Mouse (Mus musculus): ENCODE results near the gene Dohh. TPM values are rescaled to one million over a fixed set of nuclear protein-coding genes. Genes with fewer than 3 reads are reported as not detected.
A peak's percentile ranks its signal among the peaks of the same experiment; 100 is the strongest.

The Dohh gene
- polyA plus RNA-seq, 1 experiment from 2014 or later, result 68.9 TPM

GRCm38 (mm10) chr10:81411471-81412400, 27.5 kb downstream of the Dohh start:
- Histone ChIP-seq H3K27me3 (ENCODE audit: control insufficient read depth, insufficient read depth, low read length) (peaks cover 15% of the 10 kb centered on the region; the same call in 1 of the 2 replicates), H3K36me3 (replicated peaks; ENCODE audit: control insufficient read depth, insufficient read depth) (peaks cover 17% of the 10 kb centered on the region), H3K9me3 (ENCODE audit: control insufficient read depth, low read length) (no peaks in the 10 kb centered on the region), H3K9ac (no peak overlapping the region), H3K27ac (peak overlapping the region; percentile 64), H3K4me2 (replicated peaks) (no peak overlapping the region), H3K4me3 (replicated peaks; ENCODE audit: low read length) (no peak overlapping the region), H3K4me1 (replicated peaks; ENCODE audit: control insufficient read depth, insufficient read depth, low read length) (peaks cover 42% of the 10 kb centered on the region)
- DNase-seq (ENCODE audit: low spot score), result peak; percentile 60
- 0 out of 2 replicates have a peak, but pooled peaks have one; percentile 16 for ATAC-seq (ENCODE audit: low FRiP score)
- WGBS, result 40% methylated on average over 16 of the region's 18 CpGs

GRCm38 (mm10) chr10:81412586-81413309, 28.5 kb downstream of the Dohh start:
- Histone ChIP-seq H3K27ac (0 out of 2 replicates have a peak overlapping the region, but pooled peaks have one; percentile 64), H3K4me1 (replicated peaks; ENCODE audit: control insufficient read depth, insufficient read depth, low read length) (peaks cover 37% of the 10 kb centered on the region), H3K27me3 (ENCODE audit: control insufficient read depth, insufficient read depth, low read length) (peaks cover 13% of the 10 kb centered on the region; the same call in 1 of the 2 replicates), H3K9ac (no peak overlapping the region), H3K9me3 (ENCODE audit: control insufficient read depth, low read length) (no peaks in the 10 kb centered on the region), H3K4me2 (replicated peaks) (no peak overlapping the region), H3K36me3 (replicated peaks; ENCODE audit: control insufficient read depth, insufficient read depth) (peaks cover 8% of the 10 kb centered on the region), H3K4me3 (replicated peaks; ENCODE audit: low read length) (no peak overlapping the region)
- no peak for ATAC-seq (ENCODE audit: low FRiP score)
- 78% methylated on average over 16 of the region's 16 CpGs for WGBS
- DNase-seq (ENCODE audit: low spot score), result no peak

DNA sequence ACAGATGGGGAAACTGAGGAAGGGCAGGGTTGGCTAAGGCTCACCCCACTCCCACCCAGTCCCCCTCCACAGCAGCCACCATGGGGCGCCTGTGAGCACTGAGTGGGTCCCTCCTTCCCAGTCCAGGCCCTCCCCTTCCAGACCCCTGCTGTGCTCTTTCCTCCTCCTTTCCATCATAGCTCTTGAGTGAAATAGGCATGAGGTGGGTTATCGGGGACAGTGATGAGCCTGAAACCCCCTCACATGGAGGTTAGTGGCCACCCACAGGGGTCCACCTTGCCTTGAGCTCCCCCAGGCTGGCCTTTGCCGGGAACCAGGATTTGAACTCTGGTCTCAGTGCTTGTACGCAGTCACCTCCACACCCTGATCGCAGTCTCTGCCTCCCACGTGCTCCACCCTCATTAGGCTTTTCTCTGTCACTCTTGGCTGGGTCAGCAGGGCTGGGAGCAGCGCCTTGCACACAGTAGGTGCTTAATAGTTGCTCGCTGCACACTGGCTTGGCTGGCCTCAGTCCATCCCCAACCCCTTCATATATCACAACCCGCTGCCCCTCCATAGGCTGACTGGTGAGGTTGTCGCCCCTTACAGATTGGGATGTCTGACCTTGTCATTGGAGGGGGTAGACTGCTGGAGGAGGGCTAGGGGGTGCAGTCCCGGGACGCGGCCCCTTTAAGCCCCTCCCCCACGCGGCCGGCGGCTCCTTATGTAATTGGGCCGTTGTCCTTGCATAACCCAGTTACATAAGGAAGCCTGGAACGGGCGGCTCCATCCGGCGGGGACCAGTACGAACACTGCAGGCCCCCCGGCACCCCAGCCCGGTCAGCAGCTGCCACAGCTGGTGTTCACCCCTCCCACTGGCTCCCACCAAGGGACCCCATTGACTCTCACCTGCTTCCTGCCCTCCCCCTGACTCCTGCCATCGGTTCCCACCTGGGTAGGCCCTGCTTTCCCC, 29.4 kb downstream of the Dohh start:
- Histone ChIP-seq H3K4me1 (replicated peaks; ENCODE audit: control insufficient read depth, insufficient read depth, low read length) (peaks cover 37% of the 10 kb centered on the region), H3K36me3 (replicated peaks; ENCODE audit: control insufficient read depth, insufficient read depth) (no peaks in the 10 kb centered on the region; the same call in 1 of the 2 replicates), H3K4me3 (replicated peaks; ENCODE audit: low read length) (no peak overlapping the region), H3K9me3 (ENCODE audit: control insufficient read depth, low read length) (no peaks in the 10 kb centered on the region), H3K27ac (no peak overlapping the region), H3K4me2 (replicated peaks) (peak overlapping the region; percentile 29), H3K27me3 (ENCODE audit: control insufficient read depth, insufficient read depth, low read length) (peaks cover 4% of the 10 kb centered on the region; the same call in 1 of the 2 replicates), H3K9ac (no peak overlapping the region)
- DNase-seq (ENCODE audit: low spot score) (no peak), ATAC-seq (ENCODE audit: low FRiP score) (no peak)
- 34% methylated on average over 19 of the region's 26 CpGs for WGBS

DNA sequence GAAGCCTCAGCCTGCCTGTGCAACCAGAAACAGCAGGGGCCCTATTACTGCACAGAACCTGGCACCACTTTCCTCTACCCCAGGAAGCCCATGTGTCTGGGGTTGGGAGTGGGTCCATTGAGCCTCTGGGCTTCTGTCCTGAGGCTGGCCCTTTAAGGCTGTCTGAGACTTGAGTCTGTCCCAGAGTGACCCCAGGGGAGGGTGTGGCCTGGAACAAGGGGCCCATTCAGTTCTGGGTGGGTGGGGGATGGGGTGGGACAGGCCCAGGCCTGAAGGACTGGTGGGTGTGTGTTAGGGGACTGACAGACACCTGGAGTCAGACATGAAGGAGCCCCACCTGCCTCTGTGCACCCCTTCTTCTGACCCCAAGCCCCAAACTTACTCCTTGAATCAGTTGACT, 30.5 kb downstream of the Dohh start:
- no peak for DNase-seq (ENCODE audit: low spot score)
- H3K4me3 ChIP-seq (replicated peaks; ENCODE audit: low read length), result no peak overlapping the region
- no peak overlapping the region for H3K9ac ChIP-seq
- ATAC-seq (ENCODE audit: low FRiP score), result no peak
- peaks cover 41% of the 10 kb centered on the region for H3K4me1 ChIP-seq (replicated peaks; ENCODE audit: control insufficient read depth, insufficient read depth, low read length)
- H3K27ac ChIP-seq, result no peak overlapping the region; the same call in 1 of the 2 replicates
- no peaks in the 10 kb centered on the region for H3K27me3 ChIP-seq (ENCODE audit: control insufficient read depth, insufficient read depth, low read length)
- no peaks in the 10 kb centered on the region for H3K9me3 ChIP-seq (ENCODE audit: control insufficient read depth, low read length)
- peaks cover 5% of the 10 kb centered on the region; the same call in 1 of the 2 replicates for H3K36me3 ChIP-seq (replicated peaks; ENCODE audit: control insufficient read depth, insufficient read depth)
- H3K4me2 ChIP-seq (replicated peaks), result no peak overlapping the region

DNA sequence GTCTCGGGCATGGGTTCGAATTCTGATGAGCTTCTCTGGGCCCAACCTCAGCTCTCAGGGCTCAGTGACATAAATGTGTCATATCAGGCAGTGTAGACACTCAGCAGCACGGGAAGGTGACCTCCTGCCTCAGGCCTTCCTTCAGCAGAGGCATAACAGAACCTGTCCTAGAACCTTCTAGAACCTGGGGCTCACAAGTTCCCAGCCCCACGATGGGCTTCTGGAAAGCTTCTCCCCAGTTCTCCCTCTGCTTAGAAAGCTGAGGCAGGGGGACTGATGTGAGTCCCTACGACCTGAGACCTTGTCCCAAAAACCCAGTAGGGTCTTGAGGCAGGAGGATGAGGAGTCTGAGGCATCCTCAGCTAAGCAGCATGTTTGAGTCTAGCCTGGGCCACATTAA, 30.9 kb downstream of the Dohh start:
- DNase-seq (ENCODE audit: low spot score) (no peak), ATAC-seq (ENCODE audit: low FRiP score) (no peak)
- H3K4me2 ChIP-seq (replicated peaks), result no peak overlapping the region
- H3K27me3 ChIP-seq (ENCODE audit: control insufficient read depth, insufficient read depth, low read length), result no peaks in the 10 kb centered on the region
- peaks cover 41% of the 10 kb centered on the region for H3K4me1 ChIP-seq (replicated peaks; ENCODE audit: control insufficient read depth, insufficient read depth, low read length)
- peaks cover 9% of the 10 kb centered on the region; the same call in 1 of the 2 replicates for H3K36me3 ChIP-seq (replicated peaks; ENCODE audit: control insufficient read depth, insufficient read depth)
- H3K4me3 ChIP-seq (replicated peaks; ENCODE audit: low read length), result no peak overlapping the region
- no peak overlapping the region for H3K9ac ChIP-seq
- no peak overlapping the region; the same call in 1 of the 2 replicates for H3K27ac ChIP-seq
- 82% methylated on average over 5 of the region's 5 CpGs for WGBS
- no peaks in the 10 kb centered on the region for H3K9me3 ChIP-seq (ENCODE audit: control insufficient read depth, low read length)

- no peaks in the 10 kb centered on the region for H3K27me3 ChIP-seq (ENCODE audit: control insufficient read depth, insufficient read depth, low read length)
- no peak overlapping the region for H3K4me3 ChIP-seq (replicated peaks; ENCODE audit: low read length)
- H3K27ac ChIP-seq, result no peak overlapping the region
- no peak overlapping the region for H3K4me2 ChIP-seq (replicated peaks)
- no peak for DNase-seq (ENCODE audit: low spot score)
- WGBS, result 67% methylated on average over 17 of the region's 17 CpGs
- H3K4me1 ChIP-seq (replicated peaks; ENCODE audit: control insufficient read depth, insufficient read depth, low read length), result peaks cover 41% of the 10 kb centered on the region
- no peaks in the 10 kb centered on the region for H3K9me3 ChIP-seq (ENCODE audit: control insufficient read depth, low read length)
- no peak for ATAC-seq (ENCODE audit: low FRiP score)
- no peak overlapping the region for H3K9ac ChIP-seq
- peaks cover 12% of the 10 kb centered on the region; the same call in 1 of the 2 replicates for H3K36me3 ChIP-seq (replicated peaks; ENCODE audit: control insufficient read depth, insufficient read depth)
Observed at GRCm38 (mm10) chr10:81415549-81416310, 31.5 kb downstream of the Dohh start.

GRCm38 (mm10) chr10:81416581-81417226, 32.5 kb downstream of the Dohh start:
- H3K9me3 ChIP-seq (ENCODE audit: control insufficient read depth, low read length), result no peaks in the 10 kb centered on the region
- peak overlapping the region; percentile 60 for H3K27ac ChIP-seq
- H3K27me3 ChIP-seq (ENCODE audit: control insufficient read depth, insufficient read depth, low read length), result no peaks in the 10 kb centered on the region
- H3K4me3 ChIP-seq (replicated peaks; ENCODE audit: low read length), result peak overlapping the region; percentile 13; the same call in 1 of the 2 replicates
- peaks cover 36% of the 10 kb centered on the region for H3K4me1 ChIP-seq (replicated peaks; ENCODE audit: control insufficient read depth, insufficient read depth, low read length)
- 1% methylated on average over 20 of the region's 26 CpGs for WGBS
- ATAC-seq (ENCODE audit: low FRiP score), result peak; percentile 71; the same call in 1 of the 2 replicates
- peak overlapping the region; percentile 44 for H3K4me2 ChIP-seq (replicated peaks)
- peaks cover 12% of the 10 kb centered on the region; the same call in 1 of the 2 replicates for H3K36me3 ChIP-seq (replicated peaks; ENCODE audit: control insufficient read depth, insufficient read depth)
- DNase-seq (ENCODE audit: low spot score), result peak; percentile 76
- H3K9ac ChIP-seq, result no peak overlapping the region

Data from hindbrain, embryonic 14.5 days (tissue).